ENCODE assay signal across 8 mouse cellular contexts in genomic region chr3:159839481-159839880, GRCm38 (mm10). TPM values are rescaled to one million over a fixed set of nuclear protein-coding genes. Genes with fewer than 3 reads are reported as not detected.
A peak's percentile ranks its signal among the peaks of the same experiment; 100 is the strongest.
DNase-seq lines count a peak whose midpoint lies in the region; ATAC-seq and TF ChIP-seq lines count a peak whose summit lies in the region.

Wls (plus strand) TSS chr3:159839672.

- peak within 1 kb of the TSS; percentile 70 for H3K4me2 ChIP-seq in heart, embryonic 14.5 days (ENCODE audit: low read length)
- peak within 1 kb of the TSS; percentile 89 for H3K4me2 ChIP-seq in kidney, postnatal 0 days (ENCODE audit: low read length)
- H3K4me2 ChIP-seq in liver, embryonic 12.5 days: peak within 1 kb of the TSS; percentile 85
- peak within 1 kb of the TSS; percentile 73 for H3K4me2 ChIP-seq in stomach, postnatal 0 days (replicated peaks; ENCODE audit: low read depth)

- H3K9me3 ChIP-seq in forebrain, embryonic 10.5 days: no peaks in the 10 kb centered on the region
- no peaks in the 10 kb centered on the region for H3K9me3 ChIP-seq in heart, embryonic 14.5 days (ENCODE audit: control insufficient read depth, low read length)
- no peaks in the 10 kb centered on the region for H3K9me3 ChIP-seq in kidney, postnatal 0 days (replicated peaks; ENCODE audit: low read length)
- H3K9me3 ChIP-seq in liver, embryonic 12.5 days (replicated peaks): no peaks in the 10 kb centered on the region
- H3K9me3 ChIP-seq in stomach, postnatal 0 days (ENCODE audit: control insufficient read depth, low read length): no peaks in the 10 kb centered on the region

- H3K9ac ChIP-seq in heart, embryonic 14.5 days (ENCODE audit: low read length): peak within 1 kb of the TSS; percentile 89
- peak within 1 kb of the TSS; percentile 66 for H3K9ac ChIP-seq in kidney, postnatal 0 days (ENCODE audit: low read depth, low read length)
- peak within 1 kb of the TSS; percentile 67 for H3K9ac ChIP-seq in liver, embryonic 12.5 days
- H3K9ac ChIP-seq in stomach, postnatal 0 days (ENCODE audit: low read length): peak within 1 kb of the TSS; percentile 84

- peaks cover 51% of the 10 kb centered on the region for H3K79me2 ChIP-seq in C2C12 (ENCODE audit: control insufficient read depth, insufficient read depth)

- H3K27me3 ChIP-seq in C2C12 (ENCODE audit: control insufficient read depth, insufficient read depth, insufficient read length): no peaks in the 10 kb centered on the region
- peaks cover 62% of the 10 kb centered on the region for H3K27me3 ChIP-seq in forebrain, embryonic 10.5 days (ENCODE audit: poor library complexity, severe bottlenecking)
- no peaks in the 10 kb centered on the region for H3K27me3 ChIP-seq in heart, embryonic 14.5 days (ENCODE audit: control insufficient read depth, insufficient read depth, low read length)
- no peaks in the 10 kb centered on the region for H3K27me3 ChIP-seq in kidney, postnatal 0 days (ENCODE audit: insufficient read depth, low read length)
- no peaks in the 10 kb centered on the region for H3K27me3 ChIP-seq in liver, embryonic 12.5 days (replicated peaks)
- H3K27me3 ChIP-seq in stomach, postnatal 0 days (ENCODE audit: control insufficient read depth, insufficient read depth, low read length): no peaks in the 10 kb centered on the region

- TF ChIP-seq EP300 in stomach, postnatal 0 days (optimal IDR thresholded peaks at IDR 0.05): no peak

- H3K4me1 ChIP-seq in forebrain, embryonic 10.5 days: peaks cover 34% of the 10 kb centered on the region
- H3K4me1 ChIP-seq in heart, embryonic 14.5 days (ENCODE audit: control insufficient read depth in 2 of 2, insufficient read depth in 2 of 2, low read length in 2 of 2): peaks cover 0 to 9% of the 10 kb centered on the region in 2 experiments; a peak in 1 of 4 replicates
- no peaks in the 10 kb centered on the region for H3K4me1 ChIP-seq in kidney, postnatal 0 days (replicated peaks; ENCODE audit: insufficient read depth, low read length)
- peaks cover 11% of the 10 kb centered on the region for H3K4me1 ChIP-seq in liver, embryonic 12.5 days
- no peaks in the 10 kb centered on the region; the same call in 1 of the 2 replicates for H3K4me1 ChIP-seq in stomach, postnatal 0 days (replicated peaks; ENCODE audit: control insufficient read depth, insufficient read depth)

- ATAC-seq in heart, embryonic 14.5 days (ENCODE audit: insufficient number of reproducible peaks, insufficient read depth, low FRiP score, low read depth): peak; percentile 84
- ATAC-seq in kidney, postnatal 0 days (replicated peaks; ENCODE audit: low FRiP score, low read depth): peak; percentile 91
- ATAC-seq in liver, embryonic 12.5 days: peak; percentile 85
- peak; percentile 90 for ATAC-seq in stomach, postnatal 0 days (ENCODE audit: low FRiP score, low TSS enrichment)

- H3K36me3 ChIP-seq in C2C12 (ENCODE audit: control insufficient read depth, insufficient read depth): no peaks in the 10 kb centered on the region
- H3K36me3 ChIP-seq in forebrain, embryonic 10.5 days (replicated peaks): no peaks in the 10 kb centered on the region
- no peaks in the 10 kb centered on the region for H3K36me3 ChIP-seq in heart, embryonic 14.5 days (ENCODE audit: control insufficient read depth, insufficient read depth, low read length)
- H3K36me3 ChIP-seq in kidney, postnatal 0 days (ENCODE audit: insufficient read depth, low read length): no peaks in the 10 kb centered on the region
- no peaks in the 10 kb centered on the region for H3K36me3 ChIP-seq in liver, embryonic 12.5 days
- no peaks in the 10 kb centered on the region for H3K36me3 ChIP-seq in stomach, postnatal 0 days (ENCODE audit: control insufficient read depth, insufficient read depth, low read length)

- 0% methylated on average over 20 of the region's 21 CpGs for WGBS in forebrain, embryonic 10.5 days
- under 1% methylated on average over 21 of the region's 21 CpGs for WGBS in heart, embryonic 14.5 days
- WGBS in kidney, postnatal 0 days: 1% methylated on average over 21 of the region's 21 CpGs
- WGBS in liver, embryonic 12.5 days (ENCODE audit: insufficient replicate concordance): 0% methylated on average over 21 of the region's 21 CpGs
- 0% methylated on average over 19 of the region's 21 CpGs for WGBS in stomach, postnatal 0 days

- DNase-seq in brain, adult 2 months (ENCODE audit: low read depth, low spot score): peak; percentile 86
- peak; percentile 78 for DNase-seq in forebrain, embryonic 10.5 days (ENCODE audit: extremely low spot score, low spot score)
- DNase-seq in kidney, postnatal 0 days (ENCODE audit: low spot score): peak; percentile 88
- peak; percentile 26 for DNase-seq in naive thymus-derived CD4-positive, alpha-beta T cell, adult 2 months (ENCODE audit: low read depth)
- DNase-seq in stomach, postnatal 0 days (ENCODE audit: low spot score): peak; percentile 79

- H3K27ac ChIP-seq in forebrain, embryonic 10.5 days: peak within 1 kb of the TSS; percentile 88
- H3K27ac ChIP-seq in heart, embryonic 14.5 days (replicated peaks in 1 of 2; ENCODE audit: control insufficient read depth in 1 of 2, insufficient read depth in 1 of 2, low read depth in 2 of 2, low read length in 2 of 2): peak within 1 kb of the TSS; percentile 93 to 95
- H3K27ac ChIP-seq in kidney, postnatal 0 days: peak within 1 kb of the TSS; percentile 77
- no peak within 1 kb of the TSS for H3K27ac ChIP-seq in liver, embryonic 12.5 days
- H3K27ac ChIP-seq in stomach, postnatal 0 days (replicated peaks): peak within 1 kb of the TSS; percentile 91

- H3ac ChIP-seq in C2C12 (ENCODE audit: control insufficient read depth, insufficient read length, low read depth): peak within 1 kb of the TSS; percentile 92

- peaks cover 48% of the 10 kb centered on the region for H3K79me3 ChIP-seq in C2C12 (ENCODE audit: low read depth)

- TF ChIP-seq CTCF in C2C12 (IDR thresholded peaks at IDR 0.05; ENCODE audit: control insufficient read depth, insufficient read depth, insufficient read length): no peak
- no peak for TF ChIP-seq CTCF in kidney, postnatal 0 days (IDR thresholded peaks at IDR 0.05; ENCODE audit: low read depth)
- TF ChIP-seq CTCF in stomach, postnatal 0 days (IDR thresholded peaks at IDR 0.05; ENCODE audit: low read depth): no peak; the same call in 1 of the 2 replicates

- peak within 1 kb of the TSS; percentile 72 for H3K4me3 ChIP-seq in C2C12 (ENCODE audit: insufficient read depth, poor library complexity, severe bottlenecking)
- H3K4me3 ChIP-seq in forebrain, embryonic 10.5 days: peak within 1 kb of the TSS; percentile 69
- peak within 1 kb of the TSS; percentile 77 to 83 for H3K4me3 ChIP-seq in heart, embryonic 14.5 days (ENCODE audit: control insufficient read depth in 1 of 2, insufficient read depth in 1 of 2, low read depth in 1 of 2, low read length in 2 of 2)
- peak within 1 kb of the TSS; percentile 79 for H3K4me3 ChIP-seq in kidney, postnatal 0 days (replicated peaks; ENCODE audit: low read depth, low read length)
- peak within 1 kb of the TSS; percentile 64 for H3K4me3 ChIP-seq in liver, embryonic 12.5 days
- peak within 1 kb of the TSS; percentile 78 for H3K4me3 ChIP-seq in stomach, postnatal 0 days (ENCODE audit: low read depth, low read length)

TF ChIP-seq in C2C12, 6 proteins besides CTCF, POLR2A, EP300 and RAD21:
- TF ChIP-seq FOSL1 (IDR thresholded peaks at IDR 0.05; ENCODE audit: insufficient read depth, low read length, poor library complexity, severe bottlenecking) (no peak), MAX (IDR thresholded peaks at IDR 0.05) (no peak), MYOG (IDR thresholded peaks at IDR 0.05; ENCODE audit: control insufficient read depth, extremely low read depth, insufficient read length) (no peak), MYOD1 (IDR thresholded peaks at IDR 0.05; ENCODE audit: control insufficient read depth, insufficient read length, low read depth) (no peak), CEBPB (IDR thresholded peaks at IDR 0.05; ENCODE audit: low read depth) (no peak), USF1 (IDR thresholded peaks at IDR 0.05; ENCODE audit: low read depth) (peak; percentile 83)

RNA-seq across cellular contexts. Expression of gene Wls, which starts in this region (rescaled TPM):
- 135 TPM for polyA plus RNA-seq in C2C12 (2012; fragmentation: generic; extraction: Trizol)
- polyA plus RNA-seq in forebrain, embryonic 10.5 days (2016; fragmentation: Nextera tagmentation; extraction: Ambion mirVana): 111 and 114 TPM in 2 replicates
- 150 TPM in 2 replicates for polyA plus RNA-seq in heart, embryonic 14.5 days (2014; fragmentation: Nextera tagmentation; extraction: Ambion mirVana)
- 146 and 160 TPM in 2 replicates for polyA plus RNA-seq in kidney, postnatal 0 days (2015; fragmentation: Nextera tagmentation; extraction: Ambion mirVana)
- polyA plus RNA-seq in liver, embryonic 12.5 days (2016; fragmentation: Nextera tagmentation; extraction: Ambion mirVana): 14.3 and 14.4 TPM in 2 replicates
- 81.1 and 82.8 TPM in 2 replicates for polyA plus RNA-seq in stomach, postnatal 0 days (2015; fragmentation: Nextera tagmentation; extraction: Ambion mirVana)

Comparison
In these comparisons a context has a peak if more than half of its experiments do, and no peak if none do; other contexts are left out.
1. DNase-seq: peak in every context shown above with its lines; median percentile 88 in kidney, postnatal 0 days; 86 in brain, adult 2 months; 79 in stomach, postnatal 0 days; 78 in forebrain, embryonic 10.5 days; 26 in naive thymus-derived CD4-positive, alpha-beta T cell, adult 2 months.